9 mouse cellular contexts compared by ENCODE assay signal in the genomic region with DNA sequence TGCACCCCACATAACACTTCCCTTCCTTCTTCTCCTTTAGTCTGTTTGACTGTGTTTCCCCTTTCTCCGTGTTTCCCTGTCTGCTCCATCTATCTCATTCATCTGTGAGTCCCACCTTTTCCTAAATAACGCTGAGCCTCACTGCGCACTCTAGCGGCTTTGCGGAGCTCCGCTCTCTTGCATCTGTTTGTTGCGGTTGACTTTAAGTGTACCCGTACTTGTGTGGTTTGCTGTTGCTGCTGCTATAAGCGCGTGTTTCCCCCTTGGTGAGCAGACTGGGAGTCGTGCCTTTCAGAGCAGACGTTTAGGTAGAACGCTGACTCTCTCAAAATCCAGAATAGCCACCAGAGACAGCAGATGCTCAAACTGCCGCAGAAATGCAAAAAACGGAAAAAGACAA. TPM values are rescaled to one million over a fixed set of nuclear protein-coding genes. Genes with fewer than 3 reads are reported as not detected.
DNase-seq lines count a peak whose midpoint lies in the region; ATAC-seq and TF ChIP-seq lines count a peak whose summit lies in the region.
"Had no signal": no experiment of that assay in that cellular context is flagged by ENCODE, and none has a peak within 500 bp of the region (broad histone marks: within the 10 kb centered on the region; RNA-seq: fewer than 3 reads in every experiment).

No protein-coding gene starts in this region.

- DNase-seq in cerebellum, adult 18-20 months: peak; percentile 39 to 47
- peak; percentile 70 for DNase-seq in lung, embryonic 14.5 days
- DNase-seq in lung, postnatal 4 days: no peak
- peak; percentile 45 to 49 for DNase-seq in frontal cortex, postnatal 36 days (ENCODE audit: low spot score in 2 of 2)
- DNase-seq in midbrain, embryonic 14.5 days: peak; percentile 83

- no peaks in the 10 kb centered on the region for H3K4me1 ChIP-seq in lung, embryonic 14.5 days (ENCODE audit: insufficient read depth)
- no peaks in the 10 kb centered on the region for H3K4me1 ChIP-seq in midbrain, embryonic 14.5 days (ENCODE audit: control insufficient read depth, insufficient read depth, low read length)

- no peak overlapping the region for H3K9ac ChIP-seq in lung, embryonic 14.5 days
- no peak overlapping the region; the same call in 1 of the 2 replicates for H3K9ac ChIP-seq in midbrain, embryonic 14.5 days (replicated peaks; ENCODE audit: low read length)
- H3K9ac ChIP-seq: limb, embryonic 12.5 days had no signal

- H3K4me2 ChIP-seq in lung, embryonic 14.5 days: no peak overlapping the region
- H3K4me2 ChIP-seq in midbrain, embryonic 14.5 days (ENCODE audit: low read length): 0 out of 2 replicates have a peak overlapping the region, but pooled peaks have one; percentile 8
- H3K4me2 ChIP-seq: limb, embryonic 12.5 days had no signal

- no peaks in the 10 kb centered on the region for H3K27me3 ChIP-seq in lung, embryonic 14.5 days (ENCODE audit: insufficient read depth, low read length)
- H3K27me3 ChIP-seq in midbrain, embryonic 14.5 days (ENCODE audit: control insufficient read depth, insufficient read depth, low read length): no peaks in the 10 kb centered on the region

- H3K4me3 ChIP-seq in lung, embryonic 14.5 days (ENCODE audit: low read depth, low read length): no peak overlapping the region
- H3K4me3 ChIP-seq in midbrain, embryonic 14.5 days (replicated peaks; ENCODE audit: low read depth, low read length): no peak overlapping the region
- H3K4me3 ChIP-seq: limb, embryonic 12.5 days had no signal

- 36% methylated on average over 15 of the region's 15 CpGs for WGBS in lung, embryonic 14.5 days
- WGBS in midbrain, embryonic 14.5 days: 34% methylated on average over 15 of the region's 15 CpGs

- H3K27ac ChIP-seq in lung, embryonic 14.5 days (ENCODE audit: low read depth): no peak overlapping the region
- no peak overlapping the region for H3K27ac ChIP-seq in midbrain, embryonic 14.5 days (replicated peaks; ENCODE audit: low read depth, low read length)
- H3K27ac ChIP-seq: limb, embryonic 12.5 days had no signal

- TF ChIP-seq CTCF in lung, embryonic 14.5 days (IDR thresholded peaks at IDR 0.05; ENCODE audit: low read depth): peak; percentile 66

- H3K9me3 ChIP-seq in lung, embryonic 14.5 days (ENCODE audit: low read depth, low read length): no peaks in the 10 kb centered on the region
- H3K9me3 ChIP-seq in midbrain, embryonic 14.5 days (ENCODE audit: control insufficient read depth, low read length): no peaks in the 10 kb centered on the region
- H3K9me3 ChIP-seq: limb, embryonic 12.5 days had no signal

- H3K36me3 ChIP-seq in lung, embryonic 14.5 days (ENCODE audit: insufficient read depth): no peaks in the 10 kb centered on the region
- H3K36me3 ChIP-seq in midbrain, embryonic 14.5 days (ENCODE audit: control insufficient read depth, insufficient read depth, low read length): no peaks in the 10 kb centered on the region
- H3K36me3 ChIP-seq: limb, embryonic 12.5 days had no signal

- no peak for ATAC-seq in cerebellum, adult (ENCODE audit: insufficient number of reproducible peaks, low FRiP score, low TSS enrichment)
- ATAC-seq in lung, embryonic 14.5 days (ENCODE audit: insufficient read depth): no peak
- no peak for ATAC-seq in midbrain, embryonic 14.5 days (ENCODE audit: low FRiP score, low TSS enrichment)
- ATAC-seq in megakaryocyte-erythroid progenitor cell, adult 5-6 weeks (replicated peaks; ENCODE audit: low FRiP score, low TSS enrichment, poor library complexity, severe bottlenecking): no peak
- ATAC-seq in erythroid progenitor cell, adult 5-6 weeks (replicated peaks; ENCODE audit: low FRiP score, poor library complexity, severe bottlenecking): no peak

RNA-seq across cellular contexts. Expression of gene Cartpt, which starts 51.3 kb away (rescaled TPM):
- polyA plus RNA-seq in lung, embryonic 14.5 days (2014; fragmentation: Nextera tagmentation; extraction: Ambion mirVana): 0.33 and 0.47 TPM in 2 replicates
- polyA plus RNA-seq in midbrain, embryonic 14.5 days (2014; fragmentation: Nextera tagmentation; extraction: Ambion mirVana): 18.4 and 24.8 TPM in 2 replicates
- total RNA-seq in megakaryocyte-erythroid progenitor cell, adult 5-6 weeks (2014; fragmentation: Nextera tagmentation): not detected in 2 replicates
- total RNA-seq in megakaryocyte-erythroid progenitor cell, adult 5-6 weeks (2017): not detected in 2 replicates
- not detected in 2 replicates for total RNA-seq in erythroid progenitor cell, adult 5-6 weeks (2015; ENCODE audit: low replicate concordance)
- total RNA-seq in erythroid progenitor cell, adult 5-6 weeks (2017; ENCODE audit: low replicate concordance): not detected in 2 replicates
- polyA plus RNA-seq: limb, embryonic 12.5 days had no signal

Comparison
In these comparisons a context has a peak if more than half of its experiments do, and no peak if none do; other contexts are left out.
1. DNase-seq: peak in cerebellum, adult 18-20 months (2 of 2), lung, embryonic 14.5 days (single experiment), frontal cortex, postnatal 36 days (2 of 2) and midbrain, embryonic 14.5 days (single experiment); none in lung, postnatal 4 days (0 of 2).